Mouse (Mus musculus): ENCODE data around the gene Thumpd2. TPM values are rescaled to one million over a fixed set of nuclear protein-coding genes. Genes with fewer than 3 reads are reported as not detected.

Thumpd2 gene
- polyA plus RNA-seq (2015; fragmentation: Nextera tagmentation; extraction: Ambion mirVana): 7.8 and 10.5 TPM in 2 replicates

- no peaks in the 10 kb centered on the region for H3K9me3 ChIP-seq (replicated peaks)
- peak within 1 kb of the TSS; percentile 71 for H3K27ac ChIP-seq
- ATAC-seq (ENCODE audit: low read depth): peak; percentile 90
- peak within 1 kb of the TSS; percentile 88 for H3K4me3 ChIP-seq (replicated peaks)
- H3K36me3 ChIP-seq: peaks cover 12% of the 10 kb centered on the region; the same call in 1 of the 2 replicates
- peak; percentile 82 for DNase-seq
- WGBS (ENCODE audit: insufficient replicate concordance): 2% methylated on average over 29 of the region's 29 CpGs
- peaks cover 27% of the 10 kb centered on the region for H3K4me1 ChIP-seq (replicated peaks)
- no peaks in the 10 kb centered on the region for H3K27me3 ChIP-seq
- peak within 1 kb of the TSS; percentile 94 for H3K9ac ChIP-seq
- peak within 1 kb of the TSS; percentile 75 for H3K4me2 ChIP-seq
Measured at GRCm38 (mm10) chr17:81064979-81065311, at the start of gene Thumpd2. Gene Thumpd2 (minus strand): TSS chr17:81065082.

- ATAC-seq (ENCODE audit: low read depth) (no peak), DNase-seq (no peak)
- Histone ChIP-seq H3K4me3 (replicated peaks) (no peak overlapping the region), H3K9me3 (replicated peaks) (no peaks in the 10 kb centered on the region), H3K4me1 (replicated peaks) (no peaks in the 10 kb centered on the region), H3K4me2 (no peak overlapping the region), H3K27ac (no peak overlapping the region), H3K9ac (no peak overlapping the region), H3K36me3 (no peaks in the 10 kb centered on the region), H3K27me3 (no peaks in the 10 kb centered on the region)
- WGBS (ENCODE audit: insufficient replicate concordance): 19% methylated on average over 2 of the region's 2 CpGs
Measured at GRCm38 (mm10) chr17:81104237-81104636, 39.4 kb upstream of the Thumpd2 start.

GRCm38 (mm10) chr17:81102866-81103265 lies 38.0 kb upstream of the Thumpd2 start:
- 12% methylated on average over 8 of the region's 8 CpGs for WGBS (ENCODE audit: insufficient replicate concordance)
- Histone ChIP-seq H3K9ac (no peak overlapping the region), H3K36me3 (no peaks in the 10 kb centered on the region), H3K27me3 (no peaks in the 10 kb centered on the region), H3K4me1 (replicated peaks) (no peaks in the 10 kb centered on the region), H3K4me3 (replicated peaks) (no peak overlapping the region), H3K9me3 (replicated peaks) (no peaks in the 10 kb centered on the region), H3K4me2 (no peak overlapping the region), H3K27ac (no peak overlapping the region)
- ATAC-seq (ENCODE audit: low read depth) (no peak), DNase-seq (no peak)

GRCm38 (mm10) chr17:81098444-81098843 lies 33.6 kb upstream of the Thumpd2 start:
- Histone ChIP-seq H3K4me1 (replicated peaks) (no peaks in the 10 kb centered on the region), H3K9me3 (replicated peaks) (no peaks in the 10 kb centered on the region), H3K4me3 (replicated peaks) (no peak overlapping the region), H3K9ac (no peak overlapping the region), H3K36me3 (no peaks in the 10 kb centered on the region), H3K27me3 (no peaks in the 10 kb centered on the region), H3K27ac (no peak overlapping the region), H3K4me2 (no peak overlapping the region)
- ATAC-seq (ENCODE audit: low read depth): no peak
- no peak for DNase-seq

- no peak for ATAC-seq (ENCODE audit: low read depth)
- no peak for DNase-seq
- WGBS (ENCODE audit: insufficient replicate concordance): 68% methylated on average over 2 of the region's 2 CpGs
- no peaks in the 10 kb centered on the region for H3K9me3 ChIP-seq (replicated peaks)
- no peak overlapping the region for H3K4me3 ChIP-seq (replicated peaks)
- H3K27me3 ChIP-seq: no peaks in the 10 kb centered on the region
- no peak overlapping the region for H3K4me2 ChIP-seq
- H3K4me1 ChIP-seq (replicated peaks): no peaks in the 10 kb centered on the region
- H3K27ac ChIP-seq: no peak overlapping the region
- no peaks in the 10 kb centered on the region for H3K36me3 ChIP-seq
- H3K9ac ChIP-seq: no peak overlapping the region
Measured at GRCm38 (mm10) chr17:81096490-81096889, 31.6 kb upstream of the Thumpd2 start.

GRCm38 (mm10) chr17:81092794-81093193 lies 27.9 kb upstream of the Thumpd2 start:
- Histone ChIP-seq H3K4me1 (replicated peaks) (no peaks in the 10 kb centered on the region), H3K4me2 (no peak overlapping the region), H3K4me3 (replicated peaks) (no peak overlapping the region), H3K9ac (no peak overlapping the region), H3K27me3 (no peaks in the 10 kb centered on the region), H3K9me3 (replicated peaks) (no peaks in the 10 kb centered on the region), H3K27ac (no peak overlapping the region), H3K36me3 (no peaks in the 10 kb centered on the region)
- DNase-seq: no peak
- WGBS (ENCODE audit: insufficient replicate concordance): 67% methylated on average over 5 of the region's 5 CpGs
- ATAC-seq (ENCODE audit: low read depth): no peak

GRCm38 (mm10) chr17:81088866-81089265 lies 24.0 kb upstream of the Thumpd2 start:
- no peaks in the 10 kb centered on the region for H3K27me3 ChIP-seq
- no peaks in the 10 kb centered on the region for H3K4me1 ChIP-seq (replicated peaks)
- no peak overlapping the region for H3K9ac ChIP-seq
- H3K27ac ChIP-seq: no peak overlapping the region
- no peak for DNase-seq
- no peaks in the 10 kb centered on the region for H3K9me3 ChIP-seq (replicated peaks)
- ATAC-seq (ENCODE audit: low read depth): no peak
- no peak overlapping the region for H3K4me3 ChIP-seq (replicated peaks)
- WGBS (ENCODE audit: insufficient replicate concordance): 47% methylated on average over 3 of the region's 3 CpGs
- H3K4me2 ChIP-seq: no peak overlapping the region
- no peaks in the 10 kb centered on the region for H3K36me3 ChIP-seq

- no peaks in the 10 kb centered on the region for H3K9me3 ChIP-seq (replicated peaks)
- DNase-seq (no peak), ATAC-seq (ENCODE audit: low read depth) (no peak)
- no peaks in the 10 kb centered on the region for H3K4me1 ChIP-seq (replicated peaks)
- no peak overlapping the region for H3K27ac ChIP-seq
- H3K27me3 ChIP-seq: no peaks in the 10 kb centered on the region
- no peaks in the 10 kb centered on the region for H3K36me3 ChIP-seq
- no peak overlapping the region for H3K4me2 ChIP-seq
- H3K9ac ChIP-seq: no peak overlapping the region
- no peak overlapping the region for H3K4me3 ChIP-seq (replicated peaks)
- WGBS (ENCODE audit: insufficient replicate concordance): 69% methylated on average over 4 of the region's 4 CpGs
Measured at GRCm38 (mm10) chr17:81087735-81088134, 22.9 kb upstream of the Thumpd2 start.

GRCm38 (mm10) chr17:81064279-81064978 lies 453 bp downstream of the Thumpd2 start:
- ATAC-seq (ENCODE audit: low read depth) (peak; percentile 78), DNase-seq (no peak)
- no peaks in the 10 kb centered on the region for H3K9me3 ChIP-seq (replicated peaks)
- H3K4me3 ChIP-seq (replicated peaks): peak overlapping the region; percentile 88
- WGBS (ENCODE audit: insufficient replicate concordance): 8% methylated on average over 28 of the region's 28 CpGs
- H3K27ac ChIP-seq: peak overlapping the region; percentile 71
- peak overlapping the region; percentile 75 for H3K4me2 ChIP-seq
- H3K36me3 ChIP-seq: peaks cover 12% of the 10 kb centered on the region; the same call in 1 of the 2 replicates
- H3K4me1 ChIP-seq (replicated peaks): peaks cover 27% of the 10 kb centered on the region
- peak overlapping the region; percentile 94 for H3K9ac ChIP-seq
- no peaks in the 10 kb centered on the region for H3K27me3 ChIP-seq

- H3K9ac ChIP-seq: no peak overlapping the region
- DNase-seq (no peak), ATAC-seq (ENCODE audit: low read depth) (no peak)
- peak overlapping the region; percentile 64; the same call in 1 of the 2 replicates for H3K27ac ChIP-seq
- H3K4me2 ChIP-seq: peak overlapping the region; percentile 75
- H3K27me3 ChIP-seq: no peaks in the 10 kb centered on the region
- H3K36me3 ChIP-seq: peaks cover 12% of the 10 kb centered on the region; the same call in 1 of the 2 replicates
- 63% methylated on average over 3 of the region's 3 CpGs for WGBS (ENCODE audit: insufficient replicate concordance)
- peaks cover 27% of the 10 kb centered on the region for H3K4me1 ChIP-seq (replicated peaks)
- no peaks in the 10 kb centered on the region for H3K9me3 ChIP-seq (replicated peaks)
- H3K4me3 ChIP-seq (replicated peaks): no peak overlapping the region
Measured at GRCm38 (mm10) chr17:81063346-81063745, 1.5 kb downstream of the Thumpd2 start.

- H3K27me3 ChIP-seq: no peaks in the 10 kb centered on the region
- peaks cover 12% of the 10 kb centered on the region; the same call in 1 of the 2 replicates for H3K36me3 ChIP-seq
- H3K4me1 ChIP-seq (replicated peaks): peaks cover 27% of the 10 kb centered on the region
- peak overlapping the region; percentile 32; the same call in 1 of the 2 replicates for H3K4me2 ChIP-seq
- ATAC-seq (ENCODE audit: low read depth) (peak; percentile 68), DNase-seq (peak; percentile 21)
- WGBS (ENCODE audit: insufficient replicate concordance): 25% methylated on average over 6 of the region's 6 CpGs
- no peak overlapping the region for H3K4me3 ChIP-seq (replicated peaks)
- H3K9ac ChIP-seq: no peak overlapping the region
- H3K9me3 ChIP-seq (replicated peaks): no peaks in the 10 kb centered on the region
- H3K27ac ChIP-seq: peak overlapping the region; percentile 64
Measured at GRCm38 (mm10) chr17:81062349-81062871, 2.5 kb downstream of the Thumpd2 start.
